Mouse (Mus musculus) midbrain, embryonic 12.5 days (tissue): ENCODE results near the gene Alkbh2. TPM values are rescaled to one million over a fixed set of nuclear protein-coding genes. Genes with fewer than 3 reads are reported as not detected.
A peak's percentile ranks its signal among the peaks of the same experiment; 100 is the strongest.

Experiments
- ATAC-seq: fragments of 200-750 bp; cut with Nextera tagmentation; 2 replicates; pipeline ENCODE4 v1.8.0; 2017; ENCODE audit warnings: low read depth, moderate TSS enrichment, moderate library complexity; ENCODE audit not compliant: low FRiP score
- H3K27ac ChIP-seq: fragments of 300-500 bp; sonication (generic); replicated peaks from 2 replicates; pipeline ENCODE4 v1.5.1; 2016; ENCODE audit warnings: mild to moderate bottlenecking
- H3K27me3 ChIP-seq: fragments of 300-500 bp; sonication (generic); 2 replicates; pipeline ENCODE4 v1.6.1; 2016; ENCODE audit warnings: mild to moderate bottlenecking
- H3K36me3 ChIP-seq: fragments of 300-500 bp; sonication (generic); 2 replicates; pipeline ENCODE4 v1.6.1; 2016
- H3K4me1 ChIP-seq: fragments of 300-500 bp; sonication (generic); 2 replicates; pipeline ENCODE4 v1.6.1; 2016
- H3K4me2 ChIP-seq: fragments of 300-500 bp; sonication (generic); replicated peaks from 2 replicates; pipeline ENCODE4 v1.6.1; 2016; ENCODE audit warnings: mild to moderate bottlenecking, moderate library complexity
- H3K4me3 ChIP-seq: fragments of 300-500 bp; sonication (generic); 2 replicates; pipeline ENCODE4 v1.5.1; 2016; ENCODE audit warnings: mild to moderate bottlenecking
- H3K9ac ChIP-seq: fragments of 300-500 bp; sonication (generic); replicated peaks from 2 replicates; pipeline ENCODE4 v1.6.1; 2016; ENCODE audit warnings: mild to moderate bottlenecking, moderate library complexity
- H3K9me3 ChIP-seq: fragments of 300-500 bp; sonication (generic); 2 replicates; pipeline ENCODE4 v1.6.1; 2016; ENCODE audit warnings: mild to moderate bottlenecking
- WGBS: fragments of 180-500 bp; shearing (Covaris S2); methylation state at CpG from one replicate; pipeline ENCODE4 v1.1.7; 2016; 5-methylcytosine and 5-hydroxymethylcytosine counted together
- polyA plus RNA-seq: library from polyadenylated mRNA; unstranded; fragments of >200 nt; fragmentation: Nextera tagmentation; extraction: Ambion mirVana; gene quantifications from 2 replicates; pipeline ENCODE4 v1.2.1, GENCODE M21; 2016

Gene Alkbh2
- 8.9 and 12.7 TPM in 2 replicates for polyA plus RNA-seq

GRCm38 (mm10) chr5:114127374-114128349, at the start of gene Alkbh2:
Gene Alkbh2, minus strand, starts transcription at chr5:114128218.
- no peaks in the 10 kb centered on the region for H3K27me3 ChIP-seq
- peaks cover 28% of the 10 kb centered on the region for H3K4me1 ChIP-seq
- peak within 1 kb of the TSS; percentile 73 for H3K9ac ChIP-seq
- H3K9me3 ChIP-seq: no peaks in the 10 kb centered on the region
- under 1% methylated on average over 68 of the region's 69 CpGs for WGBS
- H3K27ac ChIP-seq: peak within 1 kb of the TSS; percentile 81
- peak within 1 kb of the TSS; percentile 96 for H3K4me2 ChIP-seq
- peak within 1 kb of the TSS; percentile 64 for H3K4me3 ChIP-seq
- peaks cover 21% of the 10 kb centered on the region for H3K36me3 ChIP-seq
- ATAC-seq: peak; percentile 38

- Histone ChIP-seq H3K36me3 (no peaks in the 10 kb centered on the region), H3K27me3 (peaks cover 30% of the 10 kb centered on the region), H3K9ac (no peak overlapping the region), H3K4me2 (peak overlapping the region; percentile 65; the same call in 1 of the 2 replicates), H3K27ac (no peak overlapping the region), H3K4me1 (peaks cover 12% of the 10 kb centered on the region), H3K4me3 (no peak overlapping the region), H3K9me3 (no peaks in the 10 kb centered on the region)
- ATAC-seq: no peak
- 56% methylated on average over 8 of the region's 8 CpGs for WGBS
Observed at GRCm38 (mm10) chr5:114176548-114177400, 48.8 kb upstream of the Alkbh2 start.

GRCm38 (mm10) chr5:114175596-114176171, 47.7 kb upstream of the Alkbh2 start:
- Histone ChIP-seq H3K9ac (peak overlapping the region; percentile 51), H3K4me2 (peak overlapping the region; percentile 65), H3K4me3 (peak overlapping the region; percentile 40), H3K36me3 (no peaks in the 10 kb centered on the region), H3K27ac (no peak overlapping the region), H3K4me1 (peaks cover 12% of the 10 kb centered on the region), H3K9me3 (no peaks in the 10 kb centered on the region), H3K27me3 (peaks cover 30% of the 10 kb centered on the region)
- peak; percentile 83 for ATAC-seq
- WGBS: under 1% methylated on average over 26 of the region's 26 CpGs

DNA sequence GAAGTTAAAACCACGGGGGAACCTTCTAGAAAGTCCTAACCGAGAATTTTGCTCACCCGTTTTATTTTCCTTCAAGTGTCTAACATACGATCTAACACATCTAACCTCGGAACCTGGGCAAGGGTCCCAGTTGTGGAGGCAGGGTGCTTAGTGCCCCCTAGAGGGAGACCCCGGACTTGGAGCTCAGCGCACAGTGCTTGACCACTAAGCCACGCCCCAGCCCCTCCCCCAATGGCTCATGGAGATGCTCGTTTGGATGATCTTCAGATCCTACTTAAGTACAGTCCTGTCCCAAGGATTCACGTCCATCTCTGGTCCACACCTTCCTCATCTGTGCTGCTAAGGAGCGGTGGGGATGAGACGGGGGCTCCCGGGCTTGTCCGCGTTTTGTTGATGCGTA, 46.6 kb upstream of the Alkbh2 start:
- no peak for ATAC-seq
- Histone ChIP-seq H3K27me3 (peaks cover 30% of the 10 kb centered on the region), H3K4me2 (0 out of 2 replicates have a peak overlapping the region, but pooled peaks have one; percentile 8), H3K9ac (no peak overlapping the region), H3K9me3 (no peaks in the 10 kb centered on the region), H3K27ac (no peak overlapping the region), H3K36me3 (no peaks in the 10 kb centered on the region), H3K4me1 (peaks cover 12% of the 10 kb centered on the region), H3K4me3 (no peak overlapping the region)
- 15% methylated on average over 16 of the region's 16 CpGs for WGBS

DNA sequence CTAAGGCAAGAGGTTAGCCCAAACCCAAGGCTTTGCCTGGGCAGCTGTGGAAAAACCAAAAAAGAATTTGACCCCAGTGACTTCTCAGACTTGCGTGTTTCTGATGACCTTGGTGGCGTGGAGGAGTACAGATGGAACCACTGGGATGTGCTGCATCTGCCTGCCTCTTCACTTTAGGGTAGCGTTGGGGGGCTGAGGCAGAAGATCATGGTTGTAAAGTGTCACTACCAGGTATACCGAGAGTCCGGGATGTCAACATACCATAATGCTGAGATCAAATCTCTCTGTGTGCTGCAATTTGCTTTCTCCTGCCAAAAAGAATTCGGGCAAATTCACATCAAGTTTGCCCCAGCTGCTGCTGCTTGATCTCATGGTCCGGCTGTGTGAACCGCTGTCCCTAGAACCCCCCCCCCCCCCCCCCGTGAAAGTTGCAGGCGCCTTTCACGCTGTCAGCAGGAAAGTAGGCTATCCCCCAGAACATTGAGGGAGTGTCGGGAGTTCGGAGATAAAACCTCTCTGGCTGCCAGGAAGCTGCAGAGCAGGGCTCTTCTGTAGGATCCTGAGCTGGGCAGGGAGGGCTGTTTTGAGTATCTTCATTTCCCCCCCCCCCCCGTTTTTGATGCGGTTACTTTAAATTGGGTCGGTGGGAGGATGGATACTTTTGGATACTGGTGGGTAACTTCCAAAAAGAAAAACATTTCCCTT, 46.0 kb upstream of the Alkbh2 start:
- H3K27ac ChIP-seq: no peak overlapping the region
- H3K9ac ChIP-seq: no peak overlapping the region
- H3K4me2 ChIP-seq: no peak overlapping the region
- no peaks in the 10 kb centered on the region for H3K9me3 ChIP-seq
- H3K4me1 ChIP-seq: peaks cover 12% of the 10 kb centered on the region
- H3K27me3 ChIP-seq: peaks cover 30% of the 10 kb centered on the region
- no peaks in the 10 kb centered on the region for H3K36me3 ChIP-seq
- no peak overlapping the region for H3K4me3 ChIP-seq
- 41% methylated on average over 16 of the region's 16 CpGs for WGBS
- no peak for ATAC-seq

DNA sequence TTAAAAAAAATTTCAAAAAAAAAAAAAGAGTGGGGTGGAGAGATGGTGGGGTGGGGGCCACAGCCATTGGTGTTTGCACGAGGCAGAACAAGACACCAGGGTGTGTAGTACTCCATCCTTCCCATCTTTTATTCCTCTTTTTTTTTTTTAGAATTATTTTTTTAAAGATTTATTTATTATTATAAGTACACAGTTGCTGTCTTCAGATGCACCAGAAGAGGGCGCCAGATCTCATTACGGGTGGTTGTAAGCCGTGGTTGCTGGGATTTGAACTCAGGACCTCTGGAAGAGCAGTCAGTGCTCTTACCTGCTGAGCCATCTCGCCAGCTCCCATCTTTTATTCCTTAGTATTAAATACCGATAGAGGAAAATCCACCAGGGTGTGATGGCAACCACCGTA, 45.4 kb upstream of the Alkbh2 start:
- Histone ChIP-seq H3K9ac (no peak overlapping the region), H3K27me3 (peaks cover 28% of the 10 kb centered on the region), H3K4me3 (no peak overlapping the region), H3K4me2 (no peak overlapping the region), H3K36me3 (no peaks in the 10 kb centered on the region), H3K9me3 (no peaks in the 10 kb centered on the region), H3K27ac (no peak overlapping the region), H3K4me1 (peaks cover 12% of the 10 kb centered on the region)
- WGBS: 80% methylated on average over 7 of the region's 7 CpGs
- ATAC-seq: no peak

DNA sequence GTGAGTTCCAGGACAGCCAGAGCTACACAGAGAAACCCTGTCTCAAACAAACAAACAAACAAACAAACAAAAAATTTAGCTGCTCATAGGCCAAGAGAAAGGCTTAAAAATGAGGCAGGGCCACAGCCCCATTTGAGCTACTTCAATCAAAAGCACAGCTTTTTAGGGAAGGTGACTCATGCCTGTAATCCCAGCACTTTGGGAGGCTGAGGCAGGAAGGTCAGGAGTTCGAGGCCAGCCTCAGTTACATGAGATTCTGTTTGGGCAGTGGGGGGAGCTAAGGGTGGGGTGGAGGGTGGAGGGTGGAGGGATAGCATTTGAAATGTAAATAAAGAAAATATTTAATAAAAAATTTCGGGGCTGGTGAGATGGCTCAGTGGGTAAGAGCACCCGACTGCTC, 44.9 kb upstream of the Alkbh2 start:
- no peak overlapping the region for H3K27ac ChIP-seq
- 90% methylated on average over 3 of the region's 3 CpGs for WGBS
- no peak overlapping the region for H3K4me3 ChIP-seq
- H3K4me1 ChIP-seq: peaks cover 12% of the 10 kb centered on the region
- no peak overlapping the region for H3K9ac ChIP-seq
- H3K4me2 ChIP-seq: no peak overlapping the region
- H3K27me3 ChIP-seq: peaks cover 27% of the 10 kb centered on the region
- H3K9me3 ChIP-seq: no peaks in the 10 kb centered on the region
- no peaks in the 10 kb centered on the region for H3K36me3 ChIP-seq
- ATAC-seq: no peak

DNA sequence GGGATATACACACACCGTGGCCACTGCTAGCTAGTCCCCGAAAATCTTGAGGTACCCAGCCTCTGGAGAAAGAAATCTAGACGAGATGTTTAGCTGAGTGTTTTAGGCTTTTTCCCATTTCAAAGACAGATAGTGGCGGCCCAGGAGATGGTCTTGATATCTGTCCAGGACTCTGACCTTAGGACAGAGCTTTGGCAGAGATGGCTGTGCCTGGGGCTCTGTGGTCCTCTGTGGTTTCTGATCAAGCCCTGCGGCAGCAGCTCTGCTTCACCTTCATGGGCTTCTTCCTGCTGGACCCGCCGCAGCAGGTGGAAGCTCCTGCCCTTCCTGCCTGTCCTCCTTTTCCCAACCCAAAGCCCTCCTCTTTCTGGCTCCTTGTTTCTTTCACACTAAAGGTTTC, 42.3 kb upstream of the Alkbh2 start:
- H3K4me1 ChIP-seq: peaks cover under 1% of the 10 kb centered on the region; the same call in 1 of the 2 replicates
- H3K9ac ChIP-seq: no peak overlapping the region
- WGBS: 81% methylated on average over 7 of the region's 7 CpGs
- no peak overlapping the region for H3K4me2 ChIP-seq
- ATAC-seq: no peak
- peaks cover 14% of the 10 kb centered on the region for H3K27me3 ChIP-seq
- H3K4me3 ChIP-seq: no peak overlapping the region
- no peaks in the 10 kb centered on the region for H3K9me3 ChIP-seq
- no peaks in the 10 kb centered on the region for H3K36me3 ChIP-seq
- no peak overlapping the region for H3K27ac ChIP-seq

- ATAC-seq: no peak
- Histone ChIP-seq H3K36me3 (no peaks in the 10 kb centered on the region), H3K9ac (no peak overlapping the region), H3K27ac (no peak overlapping the region), H3K4me2 (no peak overlapping the region), H3K4me1 (no peaks in the 10 kb centered on the region), H3K27me3 (no peaks in the 10 kb centered on the region), H3K4me3 (no peak overlapping the region), H3K9me3 (no peaks in the 10 kb centered on the region)
- WGBS: 78% methylated on average over 6 of the region's 6 CpGs
Observed at GRCm38 (mm10) chr5:114163117-114163696, 35.2 kb upstream of the Alkbh2 start.

- no peaks in the 10 kb centered on the region for H3K9me3 ChIP-seq
- no peaks in the 10 kb centered on the region for H3K36me3 ChIP-seq
- no peaks in the 10 kb centered on the region for H3K27me3 ChIP-seq
- H3K9ac ChIP-seq: no peak overlapping the region
- ATAC-seq: no peak
- H3K27ac ChIP-seq: no peak overlapping the region
- 56% methylated on average over 12 of the region's 12 CpGs for WGBS
- no peaks in the 10 kb centered on the region for H3K4me1 ChIP-seq
- no peak overlapping the region for H3K4me3 ChIP-seq
- no peak overlapping the region for H3K4me2 ChIP-seq
Observed at GRCm38 (mm10) chr5:114162106-114162815, 34.2 kb upstream of the Alkbh2 start.
